Mouse (Mus musculus) kidney, embryonic 16.5 days (tissue): ENCODE results near the gene Ceacam2. TPM values are rescaled to one million over a fixed set of nuclear protein-coding genes. Genes with fewer than 3 reads are reported as not detected.
"Not testable (repeated sequence)": the region's sequence is repeated elsewhere in the genome, so short reads cannot be mapped to it uniquely, and the experiment has no call there.

Source experiments
- ATAC-seq: fragments of 200-750 bp; cut with Nextera tagmentation; 2 replicates; pipeline ENCODE4 v1.8.0; 2017; ENCODE audit warnings: moderate TSS enrichment; ENCODE audit not compliant: low FRiP score, low TSS enrichment
- H3K27ac ChIP-seq: fragments of 300-500 bp; sonication (generic); 2 replicates; pipeline ENCODE4 v1.5.1; 2014; ENCODE audit warnings: low read length
- H3K27me3 ChIP-seq: fragments of 300-500 bp; sonication (generic); 2 replicates; pipeline ENCODE4 v1.6.1; 2014; ENCODE audit warnings: low read length, control low read depth, mixed read lengths; ENCODE audit not compliant: insufficient read depth
- H3K36me3 ChIP-seq: fragments of 300-500 bp; sonication (generic); 2 replicates; pipeline ENCODE4 v1.6.1; 2014; ENCODE audit warnings: low read length, control low read depth, mixed read lengths; ENCODE audit not compliant: insufficient read depth
- H3K4me1 ChIP-seq: fragments of 300-500 bp; sonication (generic); 2 replicates; pipeline ENCODE4 v1.6.1; 2014; ENCODE audit warnings: low read length, control low read depth, mixed read lengths; ENCODE audit not compliant: insufficient read depth
- H3K4me2 ChIP-seq: fragments of 300-500 bp; sonication (generic); replicated peaks from 2 replicates; pipeline ENCODE4 v1.6.1; 2014; ENCODE audit warnings: low read depth, low read length
- H3K4me3 ChIP-seq: fragments of 300-500 bp; sonication (generic); 2 replicates; pipeline ENCODE4 v1.5.1; 2014; ENCODE audit warnings: mild to moderate bottlenecking, low read length
- H3K9ac ChIP-seq: fragments of 300-500 bp; sonication (generic); replicated peaks from 2 replicates; pipeline ENCODE4 v1.6.1; 2014; ENCODE audit warnings: low read length
- H3K9me3 ChIP-seq: fragments of 300-500 bp; sonication (generic); 2 replicates; pipeline ENCODE4 v1.6.1; 2016; ENCODE audit warnings: low read length, control low read depth
- WGBS: fragments of 180-500 bp; shearing (Covaris S2); extraction: QIAGEN DNeasy Blood & Tissue Kit; methylation state at CpG from one replicate; pipeline ENCODE4 v1.1.7; 2014; 5-methylcytosine and 5-hydroxymethylcytosine counted together
- polyA plus RNA-seq: library from polyadenylated mRNA; unstranded; fragments of >200 nt; fragmentation: Nextera tagmentation; extraction: Ambion mirVana; gene quantifications from 2 replicates; pipeline ENCODE4 v1.2.1, GENCODE M21; 2015

Ceacam2 gene
- polyA plus RNA-seq: 0.31 TPM in 1 of 2 replicates, not detected in the other

DNA sequence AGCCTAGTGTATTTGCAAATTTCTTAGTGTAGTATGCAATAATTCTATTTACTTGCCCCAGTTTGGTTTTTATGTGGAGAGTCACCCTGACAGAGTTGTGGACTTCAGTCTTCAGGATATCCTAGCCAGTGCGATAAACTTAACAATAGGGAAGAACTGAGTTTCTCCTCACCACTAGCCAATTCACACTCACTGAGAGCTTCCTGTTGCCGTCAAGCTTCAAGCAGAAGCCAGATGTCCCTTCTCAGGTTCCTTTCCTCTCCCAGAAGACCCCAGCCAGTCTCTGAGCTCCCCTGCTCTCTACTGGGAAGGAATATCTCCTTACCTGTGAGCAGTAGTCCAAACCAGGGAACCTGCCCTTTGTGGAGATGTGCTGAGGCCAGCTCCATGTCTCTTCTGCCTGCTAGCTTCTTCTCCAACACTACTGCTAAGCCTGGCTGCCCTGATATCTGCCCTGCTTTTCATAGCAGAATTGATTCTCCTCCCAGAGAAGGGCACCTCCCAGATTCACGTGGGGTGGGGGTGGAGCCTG, at the start of gene Ceacam2:
Gene Ceacam2 (minus strand): TSS at position 482 of the 532 bp plus-strand sequence.
- H3K4me2 ChIP-seq, H3K4me1 ChIP-seq, H3K9ac ChIP-seq, H3K9me3 ChIP-seq, H3K27ac ChIP-seq, H3K27me3 ChIP-seq, ATAC-seq, H3K4me3 ChIP-seq, H3K36me3 ChIP-seq: not testable (repeated sequence)
- WGBS: 51% methylated on average over 3 of the region's 3 CpGs

DNA sequence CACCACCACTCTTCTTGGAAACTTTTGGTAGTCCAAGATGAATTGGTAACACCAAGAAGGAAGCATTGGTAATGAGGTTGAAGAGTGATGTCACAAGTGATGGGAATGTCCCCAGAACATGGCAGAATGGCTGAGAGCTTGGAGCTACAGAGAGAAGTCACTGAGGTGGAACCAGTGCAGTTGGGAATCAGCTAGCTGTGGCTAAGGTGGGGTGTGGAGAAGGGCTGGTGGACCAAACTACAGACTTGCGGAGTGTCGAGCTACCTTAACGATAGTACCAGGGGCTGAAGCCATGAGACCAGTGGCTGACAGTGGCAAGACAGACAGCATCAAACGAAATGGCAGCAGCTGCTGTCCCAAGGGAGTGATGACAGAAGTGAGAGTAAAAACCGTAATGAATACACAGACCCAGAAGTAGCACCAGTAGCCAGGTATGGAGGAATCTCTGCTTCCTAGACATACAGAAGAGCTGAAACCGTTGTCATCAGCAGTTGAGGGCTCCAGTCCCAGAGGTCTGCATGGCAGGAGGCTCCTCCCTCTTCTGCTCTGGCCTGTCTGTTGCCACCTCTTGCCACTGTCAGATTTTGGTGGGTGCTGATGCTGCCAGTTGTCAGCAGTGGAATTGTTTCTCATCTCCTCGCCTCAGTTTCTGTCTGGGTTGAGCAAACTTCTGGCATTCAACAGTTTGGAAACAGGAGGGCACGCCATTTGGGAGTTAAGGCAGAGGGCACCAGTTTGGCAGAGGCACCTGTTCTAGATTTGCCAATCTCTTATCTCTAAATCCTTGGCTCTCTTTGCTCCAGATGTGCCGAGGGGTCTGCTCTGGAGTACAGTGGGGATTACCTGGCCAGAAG, 45.9 kb upstream of the Ceacam2 start:
- Histone ChIP-seq H3K36me3 (no peaks in the 10 kb centered on the region), H3K9ac (no peak overlapping the region), H3K9me3 (0 out of 2 replicates have a peak, but pooled peaks cover 5% of the 10 kb centered on the region), H3K4me2 (no peak overlapping the region), H3K4me1 (no peaks in the 10 kb centered on the region), H3K27me3 (no peaks in the 10 kb centered on the region), H3K27ac (no peak overlapping the region), H3K4me3 (no peak overlapping the region)
- 77% methylated on average over 9 of the region's 9 CpGs for WGBS
- ATAC-seq: no peak

GRCm38 (mm10) chr7:25584651-25585050, 45.0 kb upstream of the Ceacam2 start:
- no peaks in the 10 kb centered on the region for H3K36me3 ChIP-seq
- H3K27me3 ChIP-seq: no peaks in the 10 kb centered on the region
- no peak overlapping the region for H3K27ac ChIP-seq
- H3K9me3 ChIP-seq: 0 out of 2 replicates have a peak, but pooled peaks cover 5% of the 10 kb centered on the region
- H3K4me1 ChIP-seq: no peaks in the 10 kb centered on the region
- H3K4me2 ChIP-seq: no peak overlapping the region
- ATAC-seq: no peak
- WGBS: 90% methylated on average over 5 of the region's 5 CpGs
- H3K9ac ChIP-seq: no peak overlapping the region
- no peak overlapping the region for H3K4me3 ChIP-seq

DNA sequence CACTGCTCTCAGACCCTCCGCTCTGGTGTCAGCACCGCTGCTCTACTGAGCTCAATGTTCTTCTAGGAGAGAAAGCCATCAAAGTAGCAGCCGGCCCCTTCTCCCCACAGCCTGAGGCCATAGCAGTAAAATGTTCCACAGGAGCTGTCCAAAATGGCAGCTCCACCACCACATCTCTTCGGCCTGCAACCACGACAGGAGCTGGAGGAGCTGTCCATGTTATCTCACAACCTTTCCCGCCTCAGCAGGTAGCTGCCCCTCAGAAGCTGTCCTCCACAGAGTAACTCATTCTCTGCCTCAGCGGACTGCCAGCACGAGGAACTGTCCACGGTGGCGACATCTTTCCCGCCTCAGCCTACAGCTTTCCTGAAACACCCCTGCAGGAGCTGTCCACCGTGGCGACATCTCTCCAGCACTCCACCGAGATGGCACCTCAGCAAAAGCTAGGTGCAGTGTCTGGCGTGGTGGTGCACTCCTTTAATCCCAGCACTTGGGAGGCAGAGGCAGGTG, 42.7 kb upstream of the Ceacam2 start:
- Histone ChIP-seq H3K4me1 (no peaks in the 10 kb centered on the region), H3K9ac (no peak overlapping the region), H3K36me3 (0 out of 2 replicates have a peak, but pooled peaks cover 2% of the 10 kb centered on the region), H3K9me3 (peaks cover 10% of the 10 kb centered on the region; the same call in 1 of the 2 replicates), H3K27ac (no peak overlapping the region), H3K4me3 (no peak overlapping the region), H3K4me2 (no peak overlapping the region), H3K27me3 (no peaks in the 10 kb centered on the region)
- WGBS: 85% methylated on average over 15 of the region's 15 CpGs
- no peak for ATAC-seq

- Histone ChIP-seq H3K27ac (no peak overlapping the region), H3K27me3 (no peaks in the 10 kb centered on the region), H3K4me2 (no peak overlapping the region), H3K4me1 (peaks cover 6% of the 10 kb centered on the region; the same call in 1 of the 2 replicates), H3K9me3 (peaks cover 10% of the 10 kb centered on the region; the same call in 1 of the 2 replicates), H3K4me3 (no peak overlapping the region), H3K9ac (no peak overlapping the region), H3K36me3 (0 out of 2 replicates have a peak, but pooled peaks cover 2% of the 10 kb centered on the region)
- 87% methylated on average over 10 of the region's 10 CpGs for WGBS
- no peak for ATAC-seq
Measured at GRCm38 (mm10) chr7:25579441-25579840, 39.8 kb upstream of the Ceacam2 start.

DNA sequence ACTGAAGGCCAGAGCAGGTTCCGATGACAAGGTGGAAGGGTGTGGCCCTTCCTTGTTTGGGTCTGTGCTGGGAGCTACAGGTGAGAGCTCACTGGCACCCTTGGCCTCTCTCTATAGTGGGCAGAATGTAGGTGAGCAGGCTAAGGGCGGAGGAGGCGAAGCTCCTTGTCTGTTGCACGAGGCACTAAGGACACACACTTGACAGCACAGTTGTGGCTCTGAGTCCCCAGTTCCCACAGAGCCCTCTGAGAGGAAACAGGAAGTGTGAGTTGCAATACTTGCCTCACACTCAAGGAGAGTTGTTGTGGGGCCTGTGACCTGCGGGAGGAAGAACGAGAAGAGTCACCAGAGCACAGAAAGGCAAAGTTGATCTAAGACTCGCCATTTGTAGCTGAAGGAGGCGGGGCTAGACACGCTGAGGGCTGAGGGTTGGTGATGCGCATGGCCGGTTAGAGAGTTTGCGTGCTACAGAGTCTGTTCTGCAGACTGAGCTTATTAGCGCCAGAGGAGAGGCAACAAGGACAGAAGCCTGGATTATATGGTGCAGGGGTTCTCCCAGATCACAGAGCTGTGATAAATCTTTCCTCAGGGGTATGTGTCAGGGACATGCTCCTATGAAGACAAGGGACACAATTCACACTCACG, 37.3 kb upstream of the Ceacam2 start:
- H3K27ac ChIP-seq: peak overlapping the region; percentile 80
- not testable (repeated sequence) for H3K4me2 ChIP-seq, H3K4me1 ChIP-seq, H3K36me3 ChIP-seq, H3K9me3 ChIP-seq, H3K4me3 ChIP-seq, H3K9ac ChIP-seq, H3K27me3 ChIP-seq
- WGBS: 42% methylated on average over 12 of the region's 14 CpGs
- peak; percentile 82 for ATAC-seq

DNA sequence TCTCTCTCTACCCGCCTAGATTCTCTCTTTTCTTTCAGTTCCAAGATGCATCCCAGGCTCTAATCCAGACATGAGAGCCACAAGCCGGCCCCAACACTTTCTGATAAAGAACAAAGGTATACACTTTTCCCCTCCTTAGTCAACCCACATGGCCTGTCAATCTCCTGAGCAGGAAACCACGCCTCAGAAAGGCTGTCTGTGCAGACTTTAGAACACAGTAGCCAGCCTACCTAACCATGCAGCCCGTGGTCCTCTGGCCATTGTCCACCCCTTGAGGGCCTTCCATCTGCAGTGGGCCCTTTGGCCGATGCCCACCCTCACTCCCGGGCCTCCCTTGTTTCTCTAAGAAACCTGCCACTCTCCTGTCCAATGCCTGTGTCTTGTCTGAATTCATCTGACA, 36.7 kb upstream of the Ceacam2 start:
- not testable (repeated sequence) for H3K4me3 ChIP-seq, H3K9me3 ChIP-seq, H3K27me3 ChIP-seq, H3K9ac ChIP-seq, H3K4me2 ChIP-seq, H3K4me1 ChIP-seq, H3K36me3 ChIP-seq
- peak overlapping the region; percentile 80 for H3K27ac ChIP-seq
- 32% methylated on average over 6 of the region's 6 CpGs for WGBS
- ATAC-seq: peak; percentile 39; the same call in 1 of the 2 replicates

DNA sequence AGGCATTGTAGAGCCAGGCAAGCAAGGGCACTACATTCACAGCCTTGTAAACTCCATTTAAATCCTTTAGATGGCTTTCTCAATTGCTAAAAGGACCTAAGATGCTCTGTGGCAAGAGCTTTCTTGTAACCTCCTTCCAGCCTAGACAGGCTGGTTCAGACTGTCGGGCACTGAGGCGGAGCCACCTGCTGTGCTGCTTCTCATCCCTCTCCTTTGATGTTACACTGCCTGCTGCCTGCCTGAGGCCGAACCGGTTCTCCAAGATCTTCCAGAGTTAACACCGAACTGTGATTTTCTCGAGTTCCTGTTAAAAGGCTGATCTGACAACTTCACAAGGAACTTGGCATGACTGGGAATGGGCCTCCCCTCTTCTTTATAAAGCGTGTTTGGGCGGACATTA, 36.2 kb upstream of the Ceacam2 start:
- no peak overlapping the region for H3K9ac ChIP-seq
- peaks cover 5% of the 10 kb centered on the region; the same call in 1 of the 2 replicates for H3K9me3 ChIP-seq
- no peak overlapping the region for H3K4me2 ChIP-seq
- 0 out of 2 replicates have a peak, but pooled peaks cover 2% of the 10 kb centered on the region for H3K36me3 ChIP-seq
- WGBS: 15% methylated on average over 8 of the region's 8 CpGs
- peak overlapping the region; percentile 80 for H3K27ac ChIP-seq
- no peak overlapping the region for H3K4me3 ChIP-seq
- H3K4me1 ChIP-seq: peaks cover 6% of the 10 kb centered on the region; the same call in 1 of the 2 replicates
- H3K27me3 ChIP-seq: no peaks in the 10 kb centered on the region
- peak; percentile 61; the same call in 1 of the 2 replicates for ATAC-seq

DNA sequence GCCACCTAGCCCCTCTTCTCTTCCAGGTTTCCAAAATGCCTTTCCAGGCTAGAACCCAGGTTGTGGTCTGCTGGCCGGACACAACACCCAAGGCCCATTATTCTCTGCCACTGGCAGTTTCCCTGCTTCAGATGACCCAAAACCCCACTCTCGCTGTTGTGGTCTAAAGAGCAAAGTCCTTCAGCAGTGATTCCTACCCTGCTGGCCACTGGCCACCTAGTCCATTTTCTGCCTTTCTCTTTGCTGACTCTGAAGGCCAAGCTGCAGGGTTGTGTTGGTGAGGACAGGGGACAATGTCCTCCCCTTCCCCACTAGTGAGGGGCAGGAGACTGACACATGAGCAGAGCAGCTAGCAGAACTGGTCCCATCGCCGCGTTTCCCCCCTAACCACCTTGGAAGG, 35.4 kb upstream of the Ceacam2 start:
- H3K27ac ChIP-seq: peak overlapping the region; percentile 80
- WGBS: 59% methylated on average over 5 of the region's 5 CpGs
- no peak overlapping the region for H3K9ac ChIP-seq
- H3K4me1 ChIP-seq: peaks cover 6% of the 10 kb centered on the region; the same call in 1 of the 2 replicates
- no peak overlapping the region for H3K4me2 ChIP-seq
- 0 out of 2 replicates have a peak, but pooled peaks cover 2% of the 10 kb centered on the region for H3K36me3 ChIP-seq
- H3K9me3 ChIP-seq: peaks cover 5% of the 10 kb centered on the region; the same call in 1 of the 2 replicates
- no peaks in the 10 kb centered on the region for H3K27me3 ChIP-seq
- no peak overlapping the region for H3K4me3 ChIP-seq
- ATAC-seq: no peak
